Mouse (Mus musculus): ENCODE data around the gene Mxd1.

DNA sequence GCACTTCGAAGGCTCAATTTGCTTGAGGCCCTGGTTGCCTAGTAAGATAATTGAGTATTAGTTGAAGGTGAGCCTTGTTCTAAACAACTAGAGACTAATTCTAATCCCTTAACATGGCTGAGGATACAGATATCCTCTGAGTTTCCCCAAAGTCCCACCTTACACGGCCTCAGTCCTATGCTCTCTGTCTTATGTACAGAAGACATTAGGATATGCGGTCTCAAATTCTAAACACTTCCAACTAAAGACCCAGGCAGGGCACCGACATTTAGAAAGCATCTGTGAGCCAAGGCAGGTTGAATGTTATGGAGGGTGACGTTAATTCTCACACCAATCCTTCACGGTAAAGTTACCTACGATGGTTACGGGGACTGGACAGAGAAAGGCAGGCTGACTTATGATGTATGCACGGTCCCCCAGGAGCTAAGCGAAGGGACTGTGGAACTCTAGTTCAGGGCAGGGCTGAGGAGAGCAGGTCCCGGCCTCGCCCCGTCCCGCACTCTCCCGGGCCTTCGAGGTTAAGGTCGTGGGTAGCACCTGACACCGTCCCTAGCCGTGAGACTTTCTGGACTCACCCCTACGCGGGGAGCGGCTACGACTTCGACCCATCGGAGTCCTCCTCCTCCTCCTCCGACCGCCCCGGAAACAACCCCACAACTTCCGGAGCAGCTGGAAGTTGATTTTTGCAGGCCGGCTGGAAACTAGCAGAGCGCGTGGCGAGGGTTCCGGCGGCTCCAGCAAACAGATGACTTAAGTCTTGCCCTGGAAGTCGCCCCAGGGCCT lies 15.1 kb upstream of the Mxd1 start, which contains the start of gene Snrnp27:
- no peak for TF ChIP-seq CTCF (IDR thresholded peaks at IDR 0.05; ENCODE audit: low read depth)
- peak; percentile 47; the same call in 1 of the 2 replicates for TF ChIP-seq EP300 (IDR thresholded peaks at IDR 0.05; ENCODE audit: low read depth)
